ENCODE assay signal across 21 mouse cellular contexts in genomic region chr12:82338550-82338949, GRCm38 (mm10).
DNase-seq lines count a peak whose midpoint lies in the region; ATAC-seq and TF ChIP-seq lines count a peak whose summit lies in the region.
"Had no signal": no experiment of that assay in that cellular context is flagged by ENCODE, and none has a peak within 500 bp of the region (broad histone marks: within the 10 kb centered on the region; RNA-seq: fewer than 3 reads in every experiment).

No protein-coding gene starts in this region.

- H3K4me3 ChIP-seq in heart, adult 2 months = no peak overlapping the region
- no peak overlapping the region for H3K4me3 ChIP-seq in intestine, embryonic 14.5 days (ENCODE audit: low read depth, low read length)
- no peak overlapping the region for H3K4me3 ChIP-seq in intestine, postnatal 0 days (ENCODE audit: low read depth, low read length)
- no peak overlapping the region for H3K4me3 ChIP-seq in midbrain, embryonic 11.5 days (ENCODE audit: low read depth, low read length)
- no peak overlapping the region for H3K4me3 ChIP-seq in midbrain, embryonic 16.5 days (ENCODE audit: low read depth, low read length)
- no peak overlapping the region for H3K4me3 ChIP-seq in olfactory bulb, adult 2 months (ENCODE audit: insufficient read depth, low read depth, low read length)
- H3K4me3 ChIP-seq in cerebellum, adult 2 months (replicated peaks; ENCODE audit: insufficient read depth, low read depth, low read length) = no peak overlapping the region

- WGBS in heart, adult 2 months = 93% methylated on average over 4 of the region's 4 CpGs
- WGBS in intestine, embryonic 14.5 days = 76% methylated on average over 4 of the region's 4 CpGs
- WGBS in intestine, postnatal 0 days = 72% methylated on average over 4 of the region's 4 CpGs
- 87% methylated on average over 4 of the region's 4 CpGs for WGBS in midbrain, embryonic 11.5 days
- 84% methylated on average over 4 of the region's 4 CpGs for WGBS in midbrain, embryonic 16.5 days
- 69% methylated on average over 4 of the region's 4 CpGs for WGBS in olfactory bulb, adult 2 months
- 92% methylated on average over 4 of the region's 4 CpGs for WGBS in cerebellum, adult 2 months

- no peak for TF ChIP-seq POLR2A in heart, adult 2 months (IDR thresholded peaks at IDR 0.05; ENCODE audit: insufficient read depth, low read depth, low read length)
- no peak for TF ChIP-seq POLR2A in olfactory bulb, adult 2 months (IDR thresholded peaks at IDR 0.05; ENCODE audit: insufficient read depth, low read depth, low read length)
- no peak for TF ChIP-seq POLR2A in cerebellum, adult 2 months (IDR thresholded peaks at IDR 0.05; ENCODE audit: borderline replicate concordance, insufficient read depth, low read length)

- H3K27ac ChIP-seq in heart, adult 2 months = no peak overlapping the region
- H3K27ac ChIP-seq in intestine, embryonic 14.5 days (ENCODE audit: low read depth) = no peak overlapping the region
- H3K27ac ChIP-seq in intestine, postnatal 0 days (ENCODE audit: low read depth, low read length) = no peak overlapping the region
- no peak overlapping the region for H3K27ac ChIP-seq in midbrain, embryonic 11.5 days (ENCODE audit: low read depth, low read length)
- H3K27ac ChIP-seq in midbrain, embryonic 16.5 days (ENCODE audit: low read length) = no peak overlapping the region
- peak overlapping the region; percentile 84 for H3K27ac ChIP-seq in olfactory bulb, adult 2 months (ENCODE audit: insufficient read depth, low read depth, low read length)
- H3K27ac ChIP-seq in cerebellum, adult 2 months (ENCODE audit: insufficient read depth, low read length) = no peak overlapping the region
- H3K27ac ChIP-seq: embryonic facial prominence, embryonic 10.5 days had no signal

- no peak for TF ChIP-seq EP300 in heart, adult 2 months (IDR thresholded peaks at IDR 0.05; ENCODE audit: insufficient read depth, low read depth, low read length)

- no peak overlapping the region for H3K9ac ChIP-seq in heart, adult 2 months (ENCODE audit: low read depth, low read length)
- no peak overlapping the region for H3K9ac ChIP-seq in intestine, embryonic 14.5 days (ENCODE audit: low read length)
- H3K9ac ChIP-seq in intestine, postnatal 0 days (ENCODE audit: low read depth, low read length) = no peak overlapping the region
- no peak overlapping the region for H3K9ac ChIP-seq in midbrain, embryonic 11.5 days (ENCODE audit: low read length)
- H3K9ac ChIP-seq in midbrain, embryonic 16.5 days (ENCODE audit: low read depth, low read length) = no peak overlapping the region
- H3K9ac ChIP-seq: heart, embryonic 15.5 days had no signal

- peak overlapping the region; percentile 51; the same call in 1 of the 2 replicates for H3K4me2 ChIP-seq in intestine, embryonic 14.5 days (ENCODE audit: low read length)
- H3K4me2 ChIP-seq in intestine, postnatal 0 days (replicated peaks; ENCODE audit: low read depth) = no peak overlapping the region
- H3K4me2 ChIP-seq in midbrain, embryonic 11.5 days = no peak overlapping the region
- H3K4me2 ChIP-seq in midbrain, embryonic 16.5 days (ENCODE audit: low read length) = no peak overlapping the region

- no peak for TF ChIP-seq CTCF in heart, adult 2 months (IDR thresholded peaks at IDR 0.05)
- no peak for TF ChIP-seq CTCF in intestine, postnatal 0 days (IDR thresholded peaks at IDR 0.05; ENCODE audit: low read depth)
- no peak for TF ChIP-seq CTCF in olfactory bulb, adult 2 months (IDR thresholded peaks at IDR 0.05; ENCODE audit: insufficient read depth, low read depth, low read length)
- TF ChIP-seq CTCF in cerebellum, adult 2 months (IDR thresholded peaks at IDR 0.05; ENCODE audit: borderline replicate concordance, insufficient read depth, low read depth, low read length) = no peak

- H3K36me3 ChIP-seq in heart, adult 2 months (ENCODE audit: control insufficient read depth, insufficient read depth, low read length) = no peaks in the 10 kb centered on the region
- peaks cover 8% of the 10 kb centered on the region for H3K36me3 ChIP-seq in intestine, embryonic 14.5 days (ENCODE audit: control insufficient read depth, insufficient read depth, low read length)
- H3K36me3 ChIP-seq in intestine, postnatal 0 days (ENCODE audit: control insufficient read depth, insufficient read depth) = peaks cover 8% of the 10 kb centered on the region; the same call in 1 of the 2 replicates
- H3K36me3 ChIP-seq in midbrain, embryonic 11.5 days (ENCODE audit: control insufficient read depth, insufficient read depth, low read length) = no peaks in the 10 kb centered on the region; the same call in 1 of the 2 replicates
- H3K36me3 ChIP-seq in midbrain, embryonic 16.5 days (ENCODE audit: control insufficient read depth, insufficient read depth, low read length) = 0 out of 2 replicates have a peak, but pooled peaks cover 4% of the 10 kb centered on the region
- H3K36me3 ChIP-seq: heart, embryonic 15.5 days had no signal

- no peaks in the 10 kb centered on the region for H3K9me3 ChIP-seq in intestine, embryonic 14.5 days (ENCODE audit: control insufficient read depth, low read length)
- no peaks in the 10 kb centered on the region for H3K9me3 ChIP-seq in intestine, postnatal 0 days (ENCODE audit: control insufficient read depth)
- no peaks in the 10 kb centered on the region for H3K9me3 ChIP-seq in midbrain, embryonic 11.5 days (ENCODE audit: control insufficient read depth, low read length)
- no peaks in the 10 kb centered on the region for H3K9me3 ChIP-seq in midbrain, embryonic 16.5 days (replicated peaks; ENCODE audit: control insufficient read depth, low read length, poor library complexity, severe bottlenecking)
- H3K9me3 ChIP-seq: embryonic facial prominence, embryonic 10.5 days; heart, embryonic 10.5 days; heart, embryonic 15.5 days; hindbrain, embryonic 10.5 days had no signal

- H3K79me2 ChIP-seq in heart, adult 2 months (replicated peaks; ENCODE audit: control insufficient read depth, insufficient read depth, low read length) = no peaks in the 10 kb centered on the region

- H3K4me1 ChIP-seq in heart, adult 2 months (ENCODE audit: control insufficient read depth, insufficient read depth, low read length) = no peaks in the 10 kb centered on the region
- H3K4me1 ChIP-seq in intestine, embryonic 14.5 days (replicated peaks; ENCODE audit: control insufficient read depth, insufficient read depth, low read length) = peaks cover 16% of the 10 kb centered on the region
- H3K4me1 ChIP-seq in intestine, postnatal 0 days (replicated peaks; ENCODE audit: control insufficient read depth, insufficient read depth, low read length) = 0 out of 2 replicates have a peak, but pooled peaks cover 3% of the 10 kb centered on the region
- peaks cover 17% of the 10 kb centered on the region for H3K4me1 ChIP-seq in midbrain, embryonic 11.5 days (ENCODE audit: control insufficient read depth, insufficient read depth, low read length)
- H3K4me1 ChIP-seq in midbrain, embryonic 16.5 days (ENCODE audit: control insufficient read depth, insufficient read depth, low read length) = peaks cover 25% of the 10 kb centered on the region
- H3K4me1 ChIP-seq in olfactory bulb, adult 2 months (ENCODE audit: control insufficient read depth, insufficient read depth, low read length) = peaks cover 27% of the 10 kb centered on the region
- peaks cover 7% of the 10 kb centered on the region for H3K4me1 ChIP-seq in cerebellum, adult 2 months (ENCODE audit: control insufficient read depth, insufficient read depth, low read length)

- H3K27me3 ChIP-seq in heart, adult 2 months (ENCODE audit: control insufficient read depth, insufficient read depth, low read length) = no peaks in the 10 kb centered on the region
- no peaks in the 10 kb centered on the region for H3K27me3 ChIP-seq in intestine, embryonic 14.5 days (replicated peaks; ENCODE audit: control insufficient read depth, insufficient read depth, low read length)
- no peaks in the 10 kb centered on the region for H3K27me3 ChIP-seq in intestine, postnatal 0 days (replicated peaks; ENCODE audit: control insufficient read depth, insufficient read depth, low read length)
- no peaks in the 10 kb centered on the region for H3K27me3 ChIP-seq in midbrain, embryonic 11.5 days (ENCODE audit: control insufficient read depth, insufficient read depth, low read length)
- no peaks in the 10 kb centered on the region for H3K27me3 ChIP-seq in midbrain, embryonic 16.5 days (ENCODE audit: control insufficient read depth, insufficient read depth, low read depth, low read length)
- no peaks in the 10 kb centered on the region for H3K27me3 ChIP-seq in cerebellum, adult 2 months (ENCODE audit: control insufficient read depth, insufficient read depth, low read length)
- H3K27me3 ChIP-seq: CH12.LX; heart, embryonic 15.5 days; Patski had no signal

- ATAC-seq in intestine, embryonic 14.5 days (replicated peaks; ENCODE audit: low FRiP score, low TSS enrichment, low read depth) = no peak
- ATAC-seq in intestine, postnatal 0 days = no peak
- ATAC-seq in midbrain, embryonic 11.5 days (ENCODE audit: low FRiP score) = no peak
- no peak for ATAC-seq in midbrain, embryonic 16.5 days
- ATAC-seq: activated CD4-positive, CD25-positive, alpha-beta regulatory T cell, adult 4 months; Patski had no signal

- intact Hi-C loops in heart, adult 2 months (cut with DNase I) = no loop called here

- DNase-seq in heart, adult 11 months = peak; percentile 56
- DNase-seq in heart, adult 2 months = no peak
- no peak for DNase-seq in intestine, embryonic 14.5 days (ENCODE audit: low spot score)
- DNase-seq in midbrain, embryonic 11.5 days (ENCODE audit: low spot score, missing footprints) = peak; percentile 61
- no peak for DNase-seq in cerebellum, adult 2 months
- DNase-seq: cerebellum, adult 11-12 months; cerebellum, adult 9-11 months; cerebellum, postnatal 36 days; gastrocnemius, adult 2 months; gastrocnemius, postnatal 25 days; heart, postnatal 14 days had no signal

Comparison
In these comparisons a context has a peak if more than half of its experiments do, and no peak if none do; other contexts are left out.
1. DNase-seq: peak in heart, adult 11 months (single experiment) and midbrain, embryonic 11.5 days (single experiment); none in heart, adult 2 months (0 of 2), intestine, embryonic 14.5 days (single experiment) and cerebellum, adult 2 months (0 of 2).